Mouse (Mus musculus): ENCODE results near the gene Gfi1b.

Gfi1b gene

GRCm38 (mm10) chr2:28621664-28622171 lies at the start of gene Gfi1b:
Gfi1b (minus strand) TSS chr2:28621982.
- no peak for DNase-seq (ENCODE audit: low spot score in 2 of 2)

DNA sequence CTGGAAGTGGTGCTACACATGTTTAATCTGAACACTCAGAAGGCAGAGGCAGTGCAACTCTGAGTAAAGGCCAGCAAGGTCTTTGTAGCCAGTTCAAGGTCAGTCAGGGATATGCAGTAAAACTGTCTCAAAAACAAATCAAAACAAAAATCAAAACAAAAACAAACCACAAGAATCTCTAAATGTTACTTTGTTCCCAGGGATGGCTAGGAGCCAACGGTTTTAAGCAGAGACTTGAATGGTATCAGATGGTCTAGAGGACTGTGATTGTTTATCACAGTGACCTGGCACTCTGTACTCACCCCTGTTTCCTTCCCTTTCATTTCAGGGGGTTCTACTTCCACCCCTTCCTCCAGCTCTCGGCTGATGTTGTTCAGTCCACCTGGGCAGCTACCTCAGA lies 49.7 kb upstream of the Gfi1b start:
- DNase-seq (ENCODE audit: low spot score in 2 of 2) = no peak

DNA sequence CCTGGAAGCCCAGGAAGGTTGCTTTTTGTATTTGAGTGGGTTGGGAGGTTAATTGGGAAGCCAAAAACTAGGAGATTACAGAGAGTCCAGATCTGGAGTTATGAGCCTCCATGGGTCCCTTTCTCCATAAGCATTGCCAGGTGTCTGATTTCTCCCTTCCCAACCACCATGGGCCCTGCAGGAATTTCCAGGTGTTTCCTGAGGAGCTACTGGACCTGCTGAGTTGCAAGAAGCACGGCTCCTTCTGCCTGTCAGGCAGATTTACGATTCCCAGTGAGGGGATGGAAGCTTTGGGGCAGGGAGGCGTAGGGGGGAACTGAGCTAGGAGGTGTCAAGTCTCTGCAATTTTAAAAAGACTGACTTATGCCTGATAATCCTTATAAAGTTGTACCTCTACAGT lies 44.0 kb upstream of the Gfi1b start:
- no peak for DNase-seq (ENCODE audit: low spot score in 2 of 2)

GRCm38 (mm10) chr2:28662891-28663290 lies 41.1 kb upstream of the Gfi1b start:
- DNase-seq (ENCODE audit: low spot score in 2 of 2) = no peak

GRCm38 (mm10) chr2:28656216-28656615 lies 34.4 kb upstream of the Gfi1b start:
- no peak for DNase-seq (ENCODE audit: low spot score in 2 of 2)

GRCm38 (mm10) chr2:28654295-28654694 lies 32.5 kb upstream of the Gfi1b start:
- DNase-seq (ENCODE audit: low spot score in 2 of 2) = no peak

GRCm38 (mm10) chr2:28653351-28653750 lies 31.6 kb upstream of the Gfi1b start:
- DNase-seq (ENCODE audit: low spot score in 2 of 2) = no peak

- DNase-seq (ENCODE audit: low spot score in 2 of 2) = no peak
Measured at GRCm38 (mm10) chr2:28650526-28650925, 28.7 kb upstream of the Gfi1b start.

DNA sequence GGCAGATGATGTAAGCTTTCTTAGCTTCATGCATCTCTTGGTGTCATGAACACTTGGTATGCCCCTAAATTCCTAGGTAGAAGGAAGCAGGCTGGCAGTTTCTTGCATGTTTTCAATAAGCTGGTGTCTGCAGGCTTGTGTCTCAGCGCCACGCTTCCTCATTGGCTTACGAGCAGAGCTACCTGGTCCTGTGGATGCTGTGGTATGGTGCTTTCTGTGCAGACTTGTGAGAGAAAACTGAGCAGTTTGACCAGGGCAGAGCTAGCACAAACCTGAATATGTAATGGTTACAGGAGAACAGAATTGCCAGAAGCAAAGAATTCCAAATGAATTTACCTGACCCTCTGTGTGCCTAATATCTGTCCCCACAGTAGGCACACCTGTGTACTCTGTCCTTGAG lies 21.3 kb upstream of the Gfi1b start:
- no peak for DNase-seq (ENCODE audit: low spot score in 2 of 2)

DNA sequence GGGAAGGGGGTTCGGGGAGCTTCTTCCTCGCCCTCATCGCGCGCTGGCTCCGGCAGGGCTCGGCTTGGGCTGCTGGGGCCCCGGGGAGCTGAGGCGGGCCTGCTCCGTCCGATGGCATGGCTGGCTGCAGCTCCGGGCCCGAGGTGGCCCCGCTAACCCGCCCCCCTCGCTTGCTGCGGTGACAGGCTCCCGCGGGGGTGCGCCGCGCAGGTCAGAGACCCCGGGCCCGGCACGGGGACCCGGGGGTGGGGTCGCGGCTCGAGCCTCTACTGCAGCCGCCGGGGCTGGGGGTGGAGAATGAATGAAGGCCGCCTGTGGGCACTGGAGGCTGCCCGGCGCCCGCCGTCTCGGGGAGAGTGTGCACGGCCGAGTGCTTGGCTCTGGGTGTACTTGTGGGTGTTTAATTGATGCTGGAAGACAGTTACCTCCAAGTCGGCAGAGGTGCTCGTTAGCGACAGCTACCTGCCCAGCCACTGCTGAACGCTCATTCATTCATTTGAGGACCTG lies 19.7 kb upstream of the Gfi1b start:
- DNase-seq (ENCODE audit: low spot score in 2 of 2) = no peak

DNA sequence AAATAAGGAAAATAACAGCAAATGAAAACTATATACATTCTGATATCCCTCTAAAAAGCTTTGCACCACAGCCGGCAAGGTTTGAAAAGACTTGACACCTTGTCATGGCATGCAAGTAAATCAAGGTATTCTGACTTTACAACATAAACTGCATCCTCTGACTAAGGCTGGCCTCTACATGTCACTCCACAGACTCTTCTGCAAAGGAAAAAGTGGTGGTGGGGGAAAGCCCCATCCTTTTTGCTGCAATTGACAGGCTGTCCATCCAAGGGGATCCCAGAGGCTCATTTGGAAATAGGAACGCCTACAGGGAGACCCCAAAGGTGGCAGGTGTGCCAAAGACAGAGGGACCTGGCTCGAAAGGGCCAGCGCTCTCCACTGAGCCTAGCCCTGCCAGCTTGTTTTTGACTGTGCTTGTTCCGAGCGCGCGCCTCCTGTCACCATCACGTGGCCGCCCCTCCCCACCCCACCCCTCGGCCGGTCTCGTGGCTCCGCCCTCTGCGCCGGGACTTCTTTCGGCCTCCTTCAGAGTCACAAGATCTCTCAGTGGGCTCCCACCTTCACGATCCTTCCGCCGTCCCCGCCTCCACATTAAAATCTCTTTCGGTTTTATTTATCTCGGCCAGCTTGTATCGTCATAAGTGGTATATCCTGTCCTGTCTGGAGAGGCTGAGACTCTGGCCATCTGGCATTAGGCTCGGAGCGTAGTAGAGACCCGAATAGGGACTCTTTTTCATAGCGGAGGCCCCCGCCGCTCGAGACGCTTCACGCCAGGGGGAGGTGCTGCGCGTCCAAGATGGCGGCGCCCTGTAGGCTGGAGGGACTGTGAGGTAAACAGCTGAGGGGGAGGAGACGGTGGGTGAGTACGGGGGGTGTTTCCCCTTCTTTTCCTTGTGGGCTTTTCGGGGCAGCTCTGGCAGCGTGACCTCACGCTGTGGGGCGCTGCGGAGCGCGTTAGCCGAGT lies 19.0 kb upstream of the Gfi1b start, which contains the start of gene Tsc1:
TSS of gene Tsc1 (plus strand) at position 768 of the 964 bp plus-strand sequence.
- DNase-seq (ENCODE audit: low spot score in 2 of 2) = peak; percentile 89 to 93

DNA sequence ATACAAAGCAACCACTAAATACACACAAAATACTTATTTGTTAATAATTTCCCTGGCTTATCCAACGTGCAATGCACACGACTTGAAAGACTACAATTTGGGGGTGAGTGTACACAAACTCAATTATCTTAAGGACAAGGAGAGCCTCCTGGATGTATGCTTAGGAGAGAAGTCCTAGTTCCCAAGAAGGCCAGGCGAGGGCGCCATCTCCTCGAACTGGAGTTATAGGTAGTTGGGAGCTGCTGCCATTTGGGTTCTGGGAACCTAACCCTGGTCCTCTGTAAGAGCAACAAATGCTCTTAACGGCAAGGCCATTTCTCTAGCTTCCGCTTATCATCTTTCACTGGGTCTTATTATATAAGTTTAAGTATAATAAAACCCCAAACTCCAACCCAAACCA lies 18.0 kb upstream of the Gfi1b start:
- DNase-seq (ENCODE audit: low spot score in 2 of 2) = peak in 1 of 2 experiments; percentile 22

GRCm38 (mm10) chr2:28638886-28639285 lies 17.1 kb upstream of the Gfi1b start:
- DNase-seq (ENCODE audit: low spot score in 2 of 2) = no peak

DNA sequence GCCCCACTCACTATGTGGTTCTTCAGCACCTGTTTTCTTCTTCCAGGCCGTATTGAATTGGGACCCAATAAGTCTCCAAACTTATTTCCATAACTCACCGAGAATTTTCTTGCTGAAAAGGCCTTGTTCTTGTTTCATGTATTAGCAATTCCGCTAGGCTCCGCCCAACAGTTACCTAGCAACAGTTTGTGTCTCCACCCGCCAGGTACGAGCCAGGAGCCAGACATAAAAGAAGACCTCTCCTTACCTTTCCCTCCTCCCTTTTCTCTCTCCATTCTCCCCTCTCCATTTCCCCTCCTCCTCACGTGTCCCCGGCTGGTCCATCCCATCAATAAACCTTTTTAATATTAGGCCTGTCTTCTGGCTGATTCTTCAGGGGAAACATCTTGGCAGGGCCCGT lies 16.6 kb upstream of the Gfi1b start:
- DNase-seq (ENCODE audit: low spot score in 2 of 2) = no peak

DNA sequence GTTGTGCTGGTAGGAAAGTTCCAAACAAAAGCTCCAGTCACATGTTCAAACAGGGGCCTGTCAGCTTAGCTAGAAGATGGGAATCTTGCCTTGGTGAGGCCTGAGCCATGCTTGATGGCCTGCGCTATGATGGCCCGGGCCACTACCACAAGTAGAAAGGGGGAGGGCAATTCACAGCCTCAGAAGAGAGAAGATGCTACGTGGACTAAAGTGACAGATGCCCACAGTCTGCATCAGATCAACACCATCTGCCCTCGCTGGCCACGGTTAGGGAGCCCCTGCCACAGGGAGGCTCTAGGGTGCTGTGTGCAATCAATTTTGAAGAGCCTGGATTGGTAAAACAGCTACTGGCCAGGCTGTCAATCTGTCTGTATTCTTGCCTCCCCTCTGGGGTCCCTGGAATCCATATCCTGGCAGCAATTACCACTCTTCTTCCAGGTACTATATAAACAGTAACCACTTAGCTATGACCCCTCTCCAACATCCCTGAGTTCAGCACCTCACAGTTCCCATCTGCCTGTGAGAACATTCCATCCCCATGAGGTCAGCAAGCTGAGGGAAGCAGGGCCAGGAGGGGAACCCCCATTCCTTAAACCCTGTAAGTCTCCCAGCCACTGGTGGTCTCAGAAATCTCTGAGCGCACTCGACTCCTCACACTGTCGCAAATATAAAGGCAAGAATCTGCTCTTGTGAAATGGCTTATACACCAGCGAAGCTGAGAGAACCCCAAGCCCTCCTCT lies 15.5 kb upstream of the Gfi1b start:
- no peak for DNase-seq (ENCODE audit: low spot score in 2 of 2)

DNA sequence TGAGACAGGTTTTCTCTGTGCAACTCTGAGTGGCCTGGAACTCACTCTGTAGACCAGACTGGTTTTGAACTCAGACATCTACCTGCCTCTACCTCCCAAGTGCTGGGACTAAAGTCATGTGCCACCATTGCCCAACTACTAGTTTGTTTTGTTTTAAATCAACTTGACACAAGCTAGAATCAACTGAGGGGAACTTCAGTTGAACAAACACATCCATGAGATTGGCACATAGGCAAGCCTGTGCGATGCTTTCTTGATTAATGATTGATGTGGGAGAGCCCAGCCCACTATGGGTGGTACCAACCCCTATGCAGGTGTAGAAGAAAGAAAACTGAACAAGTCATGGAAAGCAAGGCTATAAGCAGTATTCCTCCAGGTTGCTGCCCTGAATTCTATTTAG lies 13.4 kb upstream of the Gfi1b start:
- DNase-seq (ENCODE audit: low spot score in 2 of 2) = no peak

- no peak for DNase-seq (ENCODE audit: low spot score in 2 of 2)
Measured at GRCm38 (mm10) chr2:28633136-28633535, 11.4 kb upstream of the Gfi1b start.

DNA sequence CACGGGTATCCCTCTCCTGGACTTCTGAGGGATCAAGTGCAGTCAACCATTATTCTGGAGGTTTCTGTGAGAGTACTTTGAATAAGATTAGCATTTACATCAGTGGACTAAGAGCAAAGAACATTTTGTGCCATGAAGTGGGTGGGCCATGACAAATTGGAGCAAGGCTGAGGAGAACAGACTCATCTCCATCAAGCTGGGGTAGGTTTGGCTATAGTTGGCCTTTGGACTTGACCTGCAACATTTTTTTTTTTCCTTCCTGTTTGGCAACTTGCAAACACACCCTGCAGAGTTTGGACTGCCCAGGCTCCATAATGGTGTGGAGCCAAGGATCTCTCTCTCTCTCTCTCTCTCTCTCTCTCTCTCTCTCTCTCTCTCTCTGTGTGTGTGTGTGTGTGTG lies 10.8 kb upstream of the Gfi1b start:
- DNase-seq (ENCODE audit: low spot score in 2 of 2) = no peak

- no peak for DNase-seq (ENCODE audit: low spot score in 2 of 2)
Measured at GRCm38 (mm10) chr2:28629911-28630381, 8.2 kb upstream of the Gfi1b start.

- no peak for DNase-seq (ENCODE audit: low spot score in 2 of 2)
Measured at GRCm38 (mm10) chr2:28628053-28628452, 6.3 kb upstream of the Gfi1b start.

DNA sequence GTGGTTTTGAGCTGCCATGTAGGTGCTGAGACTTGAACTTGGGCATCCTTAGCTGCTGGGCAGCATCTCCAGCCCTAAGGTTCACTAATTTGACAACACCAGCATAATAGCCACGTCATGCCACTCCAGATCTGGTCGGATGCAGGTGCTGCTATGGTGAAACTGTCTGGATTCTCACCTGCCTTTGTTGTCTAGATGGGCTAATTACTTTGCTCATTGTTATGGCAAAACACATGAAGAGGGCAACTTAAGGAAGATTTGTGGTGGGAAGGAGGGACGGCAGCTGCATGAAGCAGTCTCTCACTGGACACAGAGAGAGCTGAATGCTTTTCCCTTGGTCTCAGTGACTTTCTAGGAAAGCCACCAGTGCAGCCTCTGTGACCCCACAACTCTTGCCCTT lies 4.3 kb upstream of the Gfi1b start:
- DNase-seq (ENCODE audit: low spot score in 2 of 2) = no peak

DNA sequence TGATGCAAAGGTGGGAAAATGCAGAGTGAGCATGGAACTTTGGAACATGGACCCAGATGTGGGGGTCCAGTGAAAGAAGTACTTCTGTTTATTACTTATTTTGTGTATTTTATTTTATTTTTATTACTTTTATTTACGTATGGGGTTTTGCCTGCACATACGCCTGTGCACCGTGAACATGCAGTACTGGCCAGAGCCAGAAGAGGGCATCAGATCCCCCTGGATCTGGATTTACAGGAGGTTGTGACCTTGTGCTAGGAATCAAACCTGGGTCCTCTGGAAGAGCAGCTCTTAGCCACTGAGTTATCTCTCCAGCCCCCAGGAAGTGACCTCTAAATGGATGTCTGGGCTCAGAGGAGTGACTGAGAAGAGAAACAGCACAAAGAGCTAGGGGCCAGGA lies 3.1 kb upstream of the Gfi1b start:
- DNase-seq (ENCODE audit: low spot score in 2 of 2) = no peak
